Mouse (Mus musculus) midbrain, embryonic 10.5 days (tissue): ENCODE data around the gene Magi2. TPM values are rescaled to one million over a fixed set of nuclear protein-coding genes. Genes with fewer than 3 reads are reported as not detected.
"Not testable (repeated sequence)": the region's sequence is repeated elsewhere in the genome, so short reads cannot be mapped to it uniquely, and the experiment has no call there.

ENCODE experiments used
- DNase-seq: peaks from one replicate; pipeline ENCODE4 v3.0.0-alpha.2; 2017; ENCODE audit warnings: low spot score
- H3K27ac ChIP-seq: fragments of 300-500 bp; sonication (generic); replicated peaks from 2 replicates; pipeline ENCODE4 v1.5.1; 2016; ENCODE audit warnings: mild to moderate bottlenecking
- H3K27me3 ChIP-seq: fragments of 300-500 bp; sonication (generic); 2 replicates; pipeline ENCODE4 v1.6.1; 2016; ENCODE audit warnings: low read depth, mild to moderate bottlenecking; ENCODE audit not compliant: poor library complexity, severe bottlenecking
- H3K36me3 ChIP-seq: fragments of 300-500 bp; sonication (generic); 2 replicates; pipeline ENCODE4 v1.6.1; 2016; ENCODE audit warnings: mild to moderate bottlenecking, moderate library complexity
- H3K4me1 ChIP-seq: fragments of 300-500 bp; sonication (generic); 2 replicates; pipeline ENCODE4 v1.6.1; 2016
- H3K4me3 ChIP-seq: fragments of 300-500 bp; sonication (generic); 2 replicates; pipeline ENCODE4 v1.5.1; 2016; ENCODE audit warnings: mild to moderate bottlenecking, moderate library complexity
- H3K9me3 ChIP-seq: fragments of 300-500 bp; sonication (generic); replicated peaks from 2 replicates; pipeline ENCODE4 v1.6.1; 2016; ENCODE audit warnings: mild to moderate bottlenecking
- WGBS: fragments of 180-500 bp; shearing (Covaris S2); methylation state at CpG from one replicate; pipeline ENCODE4 v1.1.7; 2016; 5-methylcytosine and 5-hydroxymethylcytosine counted together
- polyA plus RNA-seq: library from polyadenylated mRNA; unstranded; fragments of >200 nt; fragmentation: Nextera tagmentation; extraction: Ambion mirVana; gene quantifications from 2 replicates; pipeline ENCODE4 v1.2.1, GENCODE M21; 2016

Gene Magi2
- polyA plus RNA-seq, 1 experiment from 2014 or later: 3.8 TPM

DNA sequence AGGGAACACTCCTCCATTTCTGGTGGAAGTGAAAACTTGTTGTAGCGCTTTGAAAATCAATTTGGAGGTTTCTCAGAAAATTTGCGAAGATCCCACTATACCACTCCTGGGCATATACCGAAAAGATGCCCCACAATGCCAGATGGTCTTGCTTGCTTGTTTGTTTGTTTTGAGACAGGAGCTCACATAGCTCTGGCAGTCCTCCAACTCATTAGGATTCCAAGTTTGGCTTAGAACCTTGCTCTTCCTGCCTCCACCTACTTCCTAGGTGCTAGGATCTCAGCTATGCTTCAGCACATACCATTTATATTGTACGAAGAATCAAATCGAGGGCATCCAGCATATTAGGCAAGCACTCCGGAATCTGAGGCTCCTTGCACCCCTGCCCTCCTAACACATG lies 79.8 kb downstream of the Magi2 start:
- 92% methylated on average over 6 of the region's 6 CpGs for WGBS
- no peaks in the 10 kb centered on the region for H3K36me3 ChIP-seq
- DNase-seq: no peak
- no peak overlapping the region for H3K27ac ChIP-seq
- no peaks in the 10 kb centered on the region for H3K27me3 ChIP-seq
- no peaks in the 10 kb centered on the region for H3K4me1 ChIP-seq
- H3K9me3 ChIP-seq: no peaks in the 10 kb centered on the region
- no peak overlapping the region for H3K4me3 ChIP-seq

DNA sequence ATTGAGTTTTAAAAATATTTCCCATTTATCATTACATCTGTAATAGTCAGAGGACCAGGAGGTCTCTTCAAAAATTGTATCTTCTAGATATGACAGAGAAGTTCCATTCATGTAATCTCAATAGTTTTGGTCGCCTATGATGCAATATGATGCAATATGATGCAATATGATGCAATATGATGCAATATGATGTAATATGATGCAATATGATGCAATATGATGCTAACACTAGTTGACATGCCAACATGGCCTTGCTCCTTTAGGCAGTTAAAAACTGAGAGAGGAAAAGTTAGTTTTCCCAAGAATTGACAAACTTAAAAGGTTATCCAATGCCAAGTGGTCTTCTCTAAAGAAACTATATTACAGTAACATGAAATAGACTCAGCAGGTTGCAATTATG lies 83.0 kb downstream of the Magi2 start:
- no peaks in the 10 kb centered on the region for H3K9me3 ChIP-seq
- H3K27ac ChIP-seq: no peak overlapping the region
- 60% methylated on average over 1 of the region's 1 CpGs for WGBS
- no peak for DNase-seq
- H3K4me1 ChIP-seq: no peaks in the 10 kb centered on the region
- H3K27me3 ChIP-seq: no peaks in the 10 kb centered on the region
- no peak overlapping the region for H3K4me3 ChIP-seq
- no peaks in the 10 kb centered on the region for H3K36me3 ChIP-seq

GRCm38 (mm10) chr5:19322532-19322931 lies 95.7 kb downstream of the Magi2 start:
- Histone ChIP-seq H3K4me3 (no peak overlapping the region), H3K27me3 (no peaks in the 10 kb centered on the region), H3K9me3 (no peaks in the 10 kb centered on the region), H3K36me3 (no peaks in the 10 kb centered on the region), H3K4me1 (no peaks in the 10 kb centered on the region), H3K27ac (no peak overlapping the region)
- no peak for DNase-seq
- WGBS: 80% methylated on average over 6 of the region's 6 CpGs

DNA sequence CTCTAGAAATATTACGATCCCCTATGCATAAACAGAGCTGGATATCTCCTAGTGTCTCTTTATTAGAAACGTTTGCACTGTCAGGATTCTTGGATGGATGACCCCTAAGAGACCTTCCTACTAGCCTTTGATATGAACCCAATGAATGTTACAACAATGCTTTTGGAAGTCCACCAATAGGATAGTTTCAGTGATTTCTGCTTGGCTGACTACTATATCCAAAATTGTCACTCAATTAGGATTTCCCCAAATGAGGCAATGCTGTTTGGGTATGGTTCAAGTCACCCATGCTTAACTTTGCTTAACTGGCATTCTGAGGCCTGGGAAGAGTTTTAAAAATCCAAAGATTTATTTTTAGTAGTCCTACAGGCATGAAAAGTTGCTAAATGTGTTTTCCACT lies 110.7 kb downstream of the Magi2 start:
- H3K4me3 ChIP-seq: no peak overlapping the region
- no peaks in the 10 kb centered on the region for H3K27me3 ChIP-seq
- no peaks in the 10 kb centered on the region for H3K9me3 ChIP-seq
- WGBS: 72% methylated on average over 2 of the region's 2 CpGs
- H3K4me1 ChIP-seq: no peaks in the 10 kb centered on the region
- no peak overlapping the region for H3K27ac ChIP-seq
- no peaks in the 10 kb centered on the region for H3K36me3 ChIP-seq
- DNase-seq: no peak

- no peaks in the 10 kb centered on the region for H3K27me3 ChIP-seq
- no peaks in the 10 kb centered on the region for H3K4me1 ChIP-seq
- H3K36me3 ChIP-seq: no peaks in the 10 kb centered on the region
- H3K9me3 ChIP-seq: no peaks in the 10 kb centered on the region
- H3K27ac ChIP-seq: no peak overlapping the region
- WGBS: 89% methylated on average over 1 of the region's 1 CpGs
- DNase-seq: no peak
- no peak overlapping the region for H3K4me3 ChIP-seq
Measured at GRCm38 (mm10) chr5:19368175-19368574, 141.3 kb downstream of the Magi2 start.

- H3K27ac ChIP-seq: no peak overlapping the region
- WGBS: 79% methylated on average over 3 of the region's 3 CpGs
- DNase-seq: no peak
- H3K9me3 ChIP-seq: no peaks in the 10 kb centered on the region
- no peaks in the 10 kb centered on the region for H3K36me3 ChIP-seq
- H3K4me3 ChIP-seq: no peak overlapping the region
- no peaks in the 10 kb centered on the region for H3K4me1 ChIP-seq
- no peaks in the 10 kb centered on the region for H3K27me3 ChIP-seq
Measured at GRCm38 (mm10) chr5:19395876-19396275, 169.0 kb downstream of the Magi2 start.

DNA sequence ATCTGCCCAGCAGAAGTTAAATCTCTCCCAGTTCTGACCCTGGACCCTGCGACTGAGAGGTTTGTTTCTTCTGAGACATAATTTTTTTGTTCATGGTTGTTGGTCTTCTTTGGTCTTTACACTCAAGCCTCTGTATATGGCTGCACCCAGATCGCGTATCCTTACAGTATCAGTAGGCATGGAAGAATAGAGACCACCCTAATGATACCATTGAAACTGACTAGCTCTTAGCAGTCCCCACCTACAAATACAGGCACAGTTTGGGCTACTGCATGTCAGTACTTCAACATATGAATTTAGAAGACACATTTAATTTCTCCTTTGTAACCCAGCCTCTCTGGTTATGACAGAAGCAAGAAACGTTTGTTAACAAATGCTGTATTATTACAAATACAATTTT lies 173.5 kb downstream of the Magi2 start:
- WGBS: 87% methylated on average over 4 of the region's 4 CpGs
- DNase-seq: no peak

DNA sequence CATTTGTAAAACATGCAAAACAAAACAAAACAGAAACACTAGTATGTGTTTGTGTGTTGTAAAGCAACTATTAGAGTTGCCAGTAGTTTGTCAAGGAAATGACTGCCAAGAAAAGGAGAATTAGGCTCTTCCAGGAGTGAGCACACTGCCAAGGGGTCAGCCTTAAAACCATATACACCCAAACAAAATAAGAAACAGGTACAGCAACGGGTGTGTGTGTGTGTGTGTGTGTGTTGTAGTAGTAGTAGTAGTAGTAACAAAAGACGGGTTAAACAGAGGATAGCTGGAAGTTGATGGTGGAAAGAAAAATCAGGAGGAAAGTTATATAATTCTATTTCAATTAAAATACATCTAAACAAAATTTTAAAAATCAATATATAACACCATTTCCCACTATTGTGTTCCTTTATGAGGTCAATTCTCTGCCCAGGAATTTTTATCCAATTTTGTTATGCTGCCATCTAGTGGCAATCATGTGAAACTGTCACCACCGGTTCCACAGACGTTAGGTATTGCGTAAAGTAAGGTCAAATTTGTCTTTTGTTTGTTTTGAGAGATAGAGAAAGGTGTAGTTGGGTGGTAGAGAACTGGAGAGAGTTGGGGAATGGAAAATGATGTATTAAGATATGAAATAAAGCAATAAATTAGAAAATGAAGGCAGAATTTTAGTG lies 174.0 kb downstream of the Magi2 start:
- 51% methylated on average over 5 of the region's 5 CpGs for WGBS
- H3K36me3 ChIP-seq: no peaks in the 10 kb centered on the region

More for the DNA sequence above, 173.5 kb downstream of the Magi2 start:
- Histone ChIP-seq H3K4me1 (no peaks in the 10 kb centered on the region), H3K4me3 (no peak overlapping the region), H3K9me3 (no peaks in the 10 kb centered on the region), H3K36me3 (no peaks in the 10 kb centered on the region), H3K27ac (no peak overlapping the region), H3K27me3 (no peaks in the 10 kb centered on the region)

GRCm38 (mm10) chr5:19404268-19404667 lies 177.4 kb downstream of the Magi2 start:
- H3K36me3 ChIP-seq, DNase-seq, H3K4me3 ChIP-seq, H3K9me3 ChIP-seq, H3K27ac ChIP-seq, H3K27me3 ChIP-seq, H3K4me1 ChIP-seq: not testable (repeated sequence)
- 93% methylated on average over 1 of the region's 1 CpGs for WGBS

More for the DNA sequence above, 174.0 kb downstream of the Magi2 start:
- Histone ChIP-seq H3K9me3 (no peaks in the 10 kb centered on the region), H3K4me1 (no peaks in the 10 kb centered on the region), H3K27ac (no peak overlapping the region), H3K4me3 (no peak overlapping the region), H3K27me3 (no peaks in the 10 kb centered on the region)
- DNase-seq: no peak

GRCm38 (mm10) chr5:19414556-19414955 lies 187.7 kb downstream of the Magi2 start:
- Histone ChIP-seq H3K4me3 (no peak overlapping the region), H3K36me3 (no peaks in the 10 kb centered on the region), H3K4me1 (no peaks in the 10 kb centered on the region), H3K9me3 (no peaks in the 10 kb centered on the region), H3K27ac (no peak overlapping the region), H3K27me3 (no peaks in the 10 kb centered on the region)
- no peak for DNase-seq
- 54% methylated on average over 4 of the region's 4 CpGs for WGBS

GRCm38 (mm10) chr5:19429290-19429689 lies 202.5 kb downstream of the Magi2 start:
- Histone ChIP-seq H3K4me1 (no peaks in the 10 kb centered on the region), H3K27ac (no peak overlapping the region), H3K4me3 (no peak overlapping the region), H3K9me3 (no peaks in the 10 kb centered on the region), H3K36me3 (no peaks in the 10 kb centered on the region), H3K27me3 (no peaks in the 10 kb centered on the region)
- no peak for DNase-seq
- 47% methylated on average over 2 of the region's 2 CpGs for WGBS

GRCm38 (mm10) chr5:19462541-19462940 lies 235.7 kb downstream of the Magi2 start:
- no peak for DNase-seq
- Histone ChIP-seq H3K4me3 (no peak overlapping the region), H3K27me3 (no peaks in the 10 kb centered on the region), H3K9me3 (no peaks in the 10 kb centered on the region), H3K4me1 (no peaks in the 10 kb centered on the region), H3K27ac (no peak overlapping the region), H3K36me3 (no peaks in the 10 kb centered on the region)

DNA sequence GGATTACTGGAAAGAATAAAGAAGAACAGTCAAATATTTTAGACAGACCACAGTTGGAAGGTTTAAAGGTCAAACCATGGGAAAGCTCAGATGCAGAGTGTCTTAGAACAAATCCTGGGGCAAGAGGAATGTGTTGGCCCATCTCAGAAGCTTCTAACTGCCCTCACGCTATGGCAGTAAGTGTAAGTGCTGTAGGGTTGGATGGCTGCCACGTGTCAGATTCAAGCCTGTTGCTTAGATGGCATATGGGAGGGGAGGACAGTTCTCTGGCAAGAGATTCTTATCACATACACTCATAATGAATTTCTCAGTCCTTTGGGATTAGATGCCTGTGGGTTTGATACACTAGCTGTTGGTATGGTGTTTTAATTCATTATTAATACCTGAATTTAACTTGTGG lies 238.5 kb downstream of the Magi2 start:
- no peaks in the 10 kb centered on the region for H3K36me3 ChIP-seq
- DNase-seq: no peak
- 72% methylated on average over 2 of the region's 2 CpGs for WGBS

More for the DNA sequence above, 238.5 kb downstream of the Magi2 start:
- H3K27me3 ChIP-seq: no peaks in the 10 kb centered on the region
- H3K27ac ChIP-seq: no peak overlapping the region
- no peak overlapping the region for H3K4me3 ChIP-seq
- no peaks in the 10 kb centered on the region for H3K9me3 ChIP-seq
- no peaks in the 10 kb centered on the region for H3K4me1 ChIP-seq
